Mouse (Mus musculus) v-Abl transformed pro-B cells (cell line): ENCODE measurements around the gene Fam206a.

Experiments
- in situ Hi-C, 2 experiments: fragments of 400-800 bp; cut with MboI; formaldehyde crosslinking; loops; one replicate each; pipeline ENCODE4 v1.15.1; 2025; ENCODE audit not compliant: unreplicated experiment in 2 of 2

The Fam206a gene

GRCm38 (mm10) chr4:56840297-56840696 is 38.2 kb downstream of the Fam206a start:
- in situ Hi-C loops = loop anchor here in 1 of 2 experiments (10.0 kb wide), 1 partner anchor 95 kb away; no protein-coding TSS in a partner anchor

GRCm38 (mm10) chr4:56842501-56842900 is 40.4 kb downstream of the Fam206a start:
- in situ Hi-C loops = loop anchor here in 1 of 2 experiments (10.0 kb wide), 1 partner anchor 92 kb away; no protein-coding TSS in a partner anchor

- in situ Hi-C loops = loop anchor here in 1 of 2 experiments (10.0 kb wide), 1 partner anchor 91 kb away; no protein-coding TSS in a partner anchor
Measured at GRCm38 (mm10) chr4:56843963-56844362, 41.8 kb downstream of the Fam206a start.

GRCm38 (mm10) chr4:56844911-56845310 is 42.8 kb downstream of the Fam206a start:
- in situ Hi-C loops = loop anchor here in 1 of 2 experiments (10.0 kb wide), 1 partner anchor 90 kb away; no protein-coding TSS in a partner anchor

GRCm38 (mm10) chr4:56845896-56846533 is 43.9 kb downstream of the Fam206a start:
- in situ Hi-C loops = loop anchor here in 1 of 2 experiments (10.0 kb wide), 1 partner anchor 89 kb away; no protein-coding TSS in a partner anchor

GRCm38 (mm10) chr4:56847400-56847799 is 45.3 kb downstream of the Fam206a start:
- in situ Hi-C loops = loop anchor here in 1 of 2 experiments (10.0 kb wide), 1 partner anchor 87 kb away; no protein-coding TSS in a partner anchor

GRCm38 (mm10) chr4:56848044-56848443 is 45.9 kb downstream of the Fam206a start:
- in situ Hi-C loops = loop anchor here in 1 of 2 experiments (10.0 kb wide), 1 partner anchor 87 kb away; no protein-coding TSS in a partner anchor

- in situ Hi-C loops = no loop called here
Measured at GRCm38 (mm10) chr4:56850724-56851123, 48.6 kb downstream of the Fam206a start.

- in situ Hi-C loops = no loop called here
Measured at GRCm38 (mm10) chr4:56855935-56856334, 53.8 kb downstream of the Fam206a start.

- in situ Hi-C loops = no loop called here
Measured at GRCm38 (mm10) chr4:56856371-56856949, 54.3 kb downstream of the Fam206a start.

- in situ Hi-C loops = no loop called here
Measured at GRCm38 (mm10) chr4:56858733-56859132, 56.6 kb downstream of the Fam206a start.
